In the genomic region with DNA sequence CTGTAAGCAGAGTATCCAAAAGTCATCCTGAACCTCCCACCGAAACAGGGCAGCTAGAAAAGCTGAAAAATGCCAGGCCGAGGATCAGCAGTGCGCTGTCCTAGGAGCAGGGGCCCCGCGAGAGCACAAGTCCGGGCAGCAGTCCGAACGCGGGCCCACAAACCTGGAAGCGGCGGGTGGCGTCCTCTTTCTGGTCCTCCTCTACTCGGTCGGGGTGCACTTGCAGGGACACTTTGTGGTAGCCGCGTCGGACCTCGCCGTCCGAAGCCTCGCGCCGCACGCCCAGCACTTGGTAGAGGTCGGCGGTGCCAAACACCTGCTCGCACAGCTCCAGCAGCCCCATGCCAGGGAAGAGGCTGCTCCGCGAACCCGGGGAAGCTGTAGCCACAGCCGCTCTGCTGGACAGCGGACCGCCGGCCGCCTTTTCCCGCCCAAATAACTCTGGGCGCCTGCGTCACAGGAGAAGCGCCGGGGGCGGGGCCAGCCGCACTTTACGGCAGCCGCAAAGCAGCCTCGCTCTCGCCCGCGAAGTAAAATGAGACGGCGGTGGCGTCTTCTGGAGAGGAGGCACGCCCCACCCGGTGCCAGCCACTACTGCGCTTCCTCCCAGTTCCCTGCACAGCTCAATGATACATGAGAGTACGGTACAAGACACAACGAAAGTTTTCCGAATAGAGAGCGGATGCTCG, we compare ENCODE assay signal across 8 mouse cellular contexts. TPM values are rescaled to one million over a fixed set of nuclear protein-coding genes. Genes with fewer than 3 reads are reported as not detected.
DNase-seq lines count a peak whose midpoint lies in the region; ATAC-seq and TF ChIP-seq lines count a peak whose summit lies in the region.

TSS of gene Dnajc9 (minus strand) at position 470 of the 689 bp plus-strand sequence.

- H3K4me2 ChIP-seq in forebrain, embryonic 15.5 days (replicated peaks) = peak within 1 kb of the TSS; percentile 67
- H3K4me2 ChIP-seq in lung, embryonic 14.5 days = peak within 1 kb of the TSS; percentile 70

- ATAC-seq in forebrain, embryonic 15.5 days (replicated peaks) = peak; percentile 73
- peak; percentile 74 for ATAC-seq in lung, embryonic 14.5 days (ENCODE audit: insufficient read depth)

- H3K27ac ChIP-seq in forebrain, embryonic 15.5 days (replicated peaks) = peak within 1 kb of the TSS; percentile 85
- H3K27ac ChIP-seq in layer of hippocampus, adult 2 months = peak within 1 kb of the TSS; percentile 78
- peak within 1 kb of the TSS; percentile 55 for H3K27ac ChIP-seq in lung, embryonic 14.5 days (ENCODE audit: low read depth)
- H3K27ac ChIP-seq in olfactory bulb, adult 2 months (ENCODE audit: insufficient read depth, low read depth, low read length) = peak within 1 kb of the TSS; percentile 22; the same call in 1 of the 2 replicates
- peak within 1 kb of the TSS; percentile 88 for H3K27ac ChIP-seq in thymus, adult 2 months (ENCODE audit: control insufficient read depth, insufficient read depth, low read length)

- peak; percentile 85; the same call in 1 of the 2 replicates for TF ChIP-seq POLR2A in olfactory bulb, adult 2 months (IDR thresholded peaks at IDR 0.05; ENCODE audit: insufficient read depth, low read depth, low read length)
- TF ChIP-seq POLR2A in thymus, adult 2 months (IDR thresholded peaks at IDR 0.05; ENCODE audit: control insufficient read depth, extremely low read depth, insufficient read depth, low read length, poor library complexity) = 0 out of 2 replicates have a peak, but pooled peaks have one; percentile 45

- DNase-seq in ES-CJ7 (ENCODE audit: low read depth, low spot score) = peak; percentile 90
- DNase-seq in cerebellum, adult 11 months = peak; percentile 92
- peak; percentile 93 to 98 for DNase-seq in heart, postnatal 36 days
- DNase-seq in layer of hippocampus, adult 2 months (ENCODE audit: low spot score in 2 of 2) = peak; percentile 92 to 95
- DNase-seq in lung, embryonic 14.5 days = peak; percentile 98
- DNase-seq in thymus, adult 2 months = peak; percentile 96

- peaks cover 5% of the 10 kb centered on the region for H3K36me3 ChIP-seq in forebrain, embryonic 15.5 days
- H3K36me3 ChIP-seq in lung, embryonic 14.5 days (ENCODE audit: insufficient read depth) = peaks cover 57% of the 10 kb centered on the region
- peaks cover 20% of the 10 kb centered on the region for H3K36me3 ChIP-seq in thymus, adult 2 months (ENCODE audit: control insufficient read depth, insufficient read depth, low read length)

- no peaks in the 10 kb centered on the region for H3K9me3 ChIP-seq in forebrain, embryonic 15.5 days
- no peaks in the 10 kb centered on the region for H3K9me3 ChIP-seq in lung, embryonic 14.5 days (ENCODE audit: low read depth, low read length)

- peak within 1 kb of the TSS; percentile 86 for H3K4me3 ChIP-seq in forebrain, embryonic 15.5 days
- H3K4me3 ChIP-seq in layer of hippocampus, adult 2 months = peak within 1 kb of the TSS; percentile 81
- peak within 1 kb of the TSS; percentile 61 for H3K4me3 ChIP-seq in lung, embryonic 14.5 days (ENCODE audit: low read depth, low read length)
- H3K4me3 ChIP-seq in olfactory bulb, adult 2 months (ENCODE audit: insufficient read depth, low read depth, low read length) = peak within 1 kb of the TSS; percentile 73
- peak within 1 kb of the TSS; percentile 95 for H3K4me3 ChIP-seq in thymus, adult 2 months (ENCODE audit: control insufficient read depth, insufficient read depth, low read length)

- TF ChIP-seq CTCF in layer of hippocampus, adult 2 months (conservative IDR thresholded peaks at IDR 0.05) = 0 out of 2 replicates have a peak, but pooled peaks have one; percentile 9
- no peak for TF ChIP-seq CTCF in lung, embryonic 14.5 days (IDR thresholded peaks at IDR 0.05; ENCODE audit: low read depth)
- no peak for TF ChIP-seq CTCF in olfactory bulb, adult 2 months (IDR thresholded peaks at IDR 0.05; ENCODE audit: insufficient read depth, low read depth, low read length)
- TF ChIP-seq CTCF in thymus, adult 2 months (IDR thresholded peaks at IDR 0.05; ENCODE audit: borderline replicate concordance, control insufficient read depth, extremely low read depth, insufficient read depth, low read length, poor library complexity) = peak; percentile 49; the same call in 1 of the 2 replicates

- WGBS in forebrain, embryonic 15.5 days = under 1% methylated on average over 59 of the region's 59 CpGs
- WGBS in lung, embryonic 14.5 days = under 1% methylated on average over 59 of the region's 59 CpGs
- WGBS in olfactory bulb, adult 2 months = under 1% methylated on average over 59 of the region's 59 CpGs
- WGBS in thymus, adult 2 months = under 1% methylated on average over 59 of the region's 59 CpGs

- no peaks in the 10 kb centered on the region for H3K27me3 ChIP-seq in forebrain, embryonic 15.5 days
- no peaks in the 10 kb centered on the region for H3K27me3 ChIP-seq in lung, embryonic 14.5 days (ENCODE audit: insufficient read depth, low read length)
- no peaks in the 10 kb centered on the region for H3K27me3 ChIP-seq in thymus, adult 2 months (ENCODE audit: control insufficient read depth, insufficient read depth, low read length)

- intact Hi-C loops in heart, postnatal 36 days (cut with DNase I) = loop anchor here (2.0 kb wide), 1 partner anchor 40 kb away; the partner anchor contains the start of genes Ecd and Fam149b

- peak within 1 kb of the TSS; percentile 76 for H3K9ac ChIP-seq in forebrain, embryonic 15.5 days (replicated peaks)
- peak within 1 kb of the TSS; percentile 67 for H3K9ac ChIP-seq in lung, embryonic 14.5 days

- peaks cover 36% of the 10 kb centered on the region for H3K4me1 ChIP-seq in forebrain, embryonic 15.5 days
- H3K4me1 ChIP-seq in lung, embryonic 14.5 days (ENCODE audit: insufficient read depth) = peaks cover 11% of the 10 kb centered on the region
- H3K4me1 ChIP-seq in olfactory bulb, adult 2 months (ENCODE audit: control insufficient read depth, insufficient read depth, low read length) = peaks cover 5% of the 10 kb centered on the region
- peaks cover 13% of the 10 kb centered on the region; the same call in 1 of the 2 replicates for H3K4me1 ChIP-seq in thymus, adult 2 months (replicated peaks; ENCODE audit: control insufficient read depth, insufficient read depth, low read length)

RNA-seq across cellular contexts. Expression of gene Dnajc9, which starts in this region (rescaled TPM):
- polyA plus RNA-seq in forebrain, embryonic 15.5 days (2015; fragmentation: Nextera tagmentation; extraction: Ambion mirVana) = 186 and 196 TPM in 2 replicates
- total RNA-seq in heart, postnatal 36 days (2021) = 10 to 100 TPM; 10.7 to 13.8 TPM
- 10 to 100 TPM; 23.8 to 29.6 TPM for total RNA-seq in layer of hippocampus, adult 2 months (2021)
- 165 and 183 TPM in 2 replicates for polyA plus RNA-seq in lung, embryonic 14.5 days (2014; fragmentation: Nextera tagmentation; extraction: Ambion mirVana)
- polyA plus RNA-seq in olfactory bulb, adult 2 months (2012; ENCODE audit: insufficient read depth, insufficient read length, low replicate concordance, missing spikeins) = not detected in 2 replicates
- 73.8 and 94.8 TPM in 2 replicates for polyA plus RNA-seq in thymus, adult 2 months (2012; rRNA removed)

Comparison
In these comparisons a context has a peak if more than half of its experiments do, and no peak if none do; other contexts are left out.
1. Peak in every context shown above with its lines: DNase-seq, ATAC-seq, H3K4me3 ChIP-seq and H3K27ac ChIP-seq.
2. H3K27ac ChIP-seq: peak in every context shown above with its lines; median percentile 88 in thymus, adult 2 months; 85 in forebrain, embryonic 15.5 days; 78 in layer of hippocampus, adult 2 months; 55 in lung, embryonic 14.5 days; 22 in olfactory bulb, adult 2 months.
3. CTCF ChIP-seq: peak in layer of hippocampus, adult 2 months (single experiment) and thymus, adult 2 months (single experiment); none in lung, embryonic 14.5 days (single experiment) and olfactory bulb, adult 2 months (single experiment).